Mouse (Mus musculus) thymus, postnatal 36 days (tissue): ENCODE measurements around the gene Hnrnpa0.
A peak's percentile ranks its signal among the peaks of the same experiment; 100 is the strongest.
"Not testable (repeated sequence)": the region's sequence is repeated elsewhere in the genome, so short reads cannot be mapped to it uniquely, and the experiment has no call there.

ENCODE experiments used
- DNase-seq, 2 experiments: peaks; one replicate each; pipeline ENCODE4 v3.0.0; 2022; ENCODE audit warnings: mixed read lengths in 2 of 2

The Hnrnpa0 gene

DNA sequence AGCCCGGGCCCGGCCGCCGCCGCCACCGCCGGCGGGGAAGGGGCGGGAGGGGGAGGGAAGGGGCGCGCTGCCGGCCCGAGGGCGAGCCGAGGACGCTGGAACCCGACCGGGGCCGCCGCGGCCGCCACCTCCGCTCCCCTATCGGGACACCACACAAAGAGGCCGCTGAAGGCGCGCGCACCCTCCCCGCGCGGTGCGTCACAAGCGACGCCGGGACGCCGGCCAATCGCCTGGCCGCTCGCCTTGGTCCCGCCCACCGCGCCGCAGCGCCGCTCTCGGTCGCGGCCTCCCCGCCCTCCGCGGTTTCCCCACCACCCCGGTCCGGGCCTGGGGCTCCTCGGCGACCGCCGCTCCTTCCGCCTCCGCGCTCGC lies at the start of gene Hnrnpa0:
TSS of gene Hnrnpa0 (minus strand) at position 161 of the 372 bp plus-strand sequence.
- peak; percentile 94 to 96 for DNase-seq

GRCm38 (mm10) chr13:58177511-58178208 lies 49.3 kb upstream of the Hnrnpa0 start:
- peak; percentile 89 to 95 for DNase-seq

DNA sequence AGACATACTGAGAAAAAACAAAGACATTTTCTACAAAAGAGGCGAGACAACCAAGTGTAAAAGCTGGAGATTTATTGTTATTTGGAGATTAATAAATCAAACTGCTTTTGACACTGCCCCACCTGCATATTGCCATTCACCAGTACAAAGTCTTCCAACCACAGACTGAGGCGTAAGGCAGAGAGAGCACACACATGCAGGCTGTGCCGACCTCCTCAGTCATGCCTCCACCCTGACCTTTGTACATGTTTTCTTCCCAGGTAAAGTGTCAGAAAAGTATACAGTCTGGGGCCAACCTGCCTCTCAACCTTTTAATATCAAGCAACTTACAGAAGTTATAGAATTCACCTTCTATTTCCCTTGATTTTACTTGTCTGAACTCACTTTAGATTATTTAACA lies 47.7 kb upstream of the Hnrnpa0 start:
- no peak for DNase-seq

DNA sequence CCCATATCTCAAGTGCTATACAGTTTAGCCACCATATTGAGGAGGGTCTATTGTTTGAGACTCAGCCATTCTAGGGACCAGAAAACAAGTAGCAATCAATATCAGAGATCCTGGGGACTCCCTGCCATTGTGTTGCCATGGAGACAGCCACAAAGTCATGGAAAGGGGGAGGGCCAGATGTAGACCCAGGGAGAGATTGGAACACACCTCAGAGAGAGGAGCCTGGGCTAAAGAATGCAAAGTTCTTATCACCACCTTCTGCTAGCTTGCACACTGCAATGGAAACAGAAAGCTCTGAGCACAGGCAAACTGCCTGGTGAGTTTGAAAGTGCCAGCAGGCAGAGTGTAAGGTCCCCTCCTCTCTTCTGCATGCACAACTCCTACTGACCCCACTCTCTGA lies 39.8 kb upstream of the Hnrnpa0 start:
- DNase-seq, result no peak

DNA sequence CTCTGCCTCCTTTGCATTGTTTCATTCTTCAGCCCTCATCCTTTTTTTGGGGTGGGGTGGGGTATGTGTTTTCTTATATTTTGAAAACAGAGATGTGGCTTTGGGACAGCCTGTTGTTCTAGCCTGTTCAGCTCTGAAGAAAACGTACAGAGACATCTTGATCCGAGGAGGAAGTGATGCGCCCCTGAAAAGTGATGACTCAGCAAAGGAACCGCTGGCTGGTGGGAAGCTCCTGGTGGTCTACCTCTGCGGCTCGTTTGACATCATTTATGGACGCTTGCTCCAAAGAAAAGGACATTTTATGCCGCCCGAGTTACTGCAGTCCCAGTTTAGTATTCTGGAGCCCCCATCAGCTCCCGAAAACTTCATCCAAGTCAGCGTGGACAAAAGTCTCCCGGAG lies 35.0 kb upstream of the Hnrnpa0 start:
- no peak for DNase-seq

DNA sequence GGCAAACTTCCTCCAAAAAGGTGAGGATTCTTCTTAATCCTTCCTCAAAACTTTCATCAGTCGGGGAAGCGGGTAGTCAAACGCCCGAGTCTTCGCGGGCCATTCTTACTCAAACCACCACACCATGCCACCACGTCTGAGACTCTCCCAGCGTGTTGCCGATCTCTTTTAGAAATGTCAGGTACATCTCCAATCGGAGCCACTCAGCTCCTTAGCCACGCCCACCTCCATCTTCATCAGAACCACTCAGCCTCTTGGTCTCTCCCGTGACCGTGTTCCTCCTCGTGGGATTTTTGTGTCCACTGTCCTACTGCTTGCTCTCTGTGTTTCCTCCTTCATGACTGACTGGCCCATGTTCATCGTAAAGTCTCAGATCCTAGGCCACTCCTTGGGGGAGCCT lies 32.4 kb upstream of the Hnrnpa0 start:
- no peak for DNase-seq

DNA sequence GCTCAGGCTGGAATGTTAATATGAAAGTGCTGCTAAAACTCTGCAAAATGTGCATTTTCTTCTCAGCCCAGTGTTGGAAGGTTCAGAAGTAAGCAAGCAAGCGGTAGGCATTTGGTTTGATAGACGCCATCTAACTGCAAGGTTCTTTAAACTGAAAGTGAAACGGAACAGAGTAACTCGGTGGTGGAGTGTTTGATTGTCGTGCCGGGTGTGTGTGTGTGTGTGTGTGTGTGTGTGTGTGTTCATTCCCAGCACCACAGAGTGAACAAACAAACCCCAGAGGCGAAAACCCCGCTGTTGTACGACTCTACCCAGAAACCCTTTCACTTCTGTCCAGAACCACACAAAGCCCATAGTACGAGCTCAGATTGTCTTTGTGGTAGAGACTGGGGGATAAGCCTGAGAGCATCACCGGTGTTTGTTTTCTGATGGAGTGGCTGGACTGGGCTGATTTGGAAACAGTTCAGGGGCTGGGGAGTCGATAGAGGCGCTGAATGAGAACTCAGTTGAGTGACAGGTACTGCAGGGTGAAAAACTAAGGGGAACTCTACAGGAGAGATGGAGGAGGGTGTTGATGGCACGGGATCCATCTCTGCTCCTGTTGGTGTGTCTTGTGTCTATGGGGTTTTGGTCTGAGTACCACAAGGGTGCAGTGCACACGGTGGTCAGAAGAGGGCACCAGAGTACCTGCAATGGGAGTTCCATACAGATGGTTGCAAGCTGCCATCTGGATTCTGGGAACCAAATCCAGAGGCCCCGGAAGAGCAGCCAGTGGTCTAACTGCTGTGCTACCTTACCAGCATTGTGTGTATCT lies 29.9 kb upstream of the Hnrnpa0 start:
- peak; percentile 86 to 88 for DNase-seq

DNA sequence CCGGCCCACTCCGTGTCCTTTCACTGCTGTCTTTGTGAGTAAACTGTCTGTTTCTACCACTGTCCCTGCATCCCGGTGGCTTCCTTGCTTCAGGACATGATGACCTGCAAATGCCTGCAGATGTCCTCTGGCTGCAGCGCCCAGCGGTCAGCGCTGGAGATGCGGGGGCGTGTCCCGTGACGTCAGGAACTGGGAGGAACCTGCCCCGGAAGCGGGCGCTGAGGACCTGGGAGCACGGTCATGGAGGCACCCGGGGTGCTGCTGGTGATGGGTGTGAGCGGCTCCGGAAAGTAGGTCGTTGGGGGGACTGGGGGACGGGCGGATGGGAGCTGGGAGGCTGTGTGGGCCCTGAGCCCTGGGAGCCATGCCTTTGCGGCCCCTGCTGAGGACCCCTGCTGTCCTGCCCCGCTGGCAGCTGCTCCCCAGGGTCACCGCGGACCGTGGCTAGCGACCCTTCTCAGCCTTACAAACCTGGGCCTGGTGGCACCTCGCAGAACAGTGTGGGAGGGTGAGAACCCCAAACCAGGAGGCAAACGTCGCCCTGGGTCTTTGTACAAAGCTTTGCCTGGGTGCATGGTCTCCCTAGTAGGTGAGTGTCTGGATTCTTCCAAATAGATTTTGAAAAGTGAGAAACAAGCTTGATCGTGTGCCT lies 29.2 kb upstream of the Hnrnpa0 start, which contains the start of gene Idnk:
TSS of gene Idnk (plus strand) at position 203 of the 652 bp plus-strand sequence.
- peak; percentile 86 to 87 for DNase-seq

DNA sequence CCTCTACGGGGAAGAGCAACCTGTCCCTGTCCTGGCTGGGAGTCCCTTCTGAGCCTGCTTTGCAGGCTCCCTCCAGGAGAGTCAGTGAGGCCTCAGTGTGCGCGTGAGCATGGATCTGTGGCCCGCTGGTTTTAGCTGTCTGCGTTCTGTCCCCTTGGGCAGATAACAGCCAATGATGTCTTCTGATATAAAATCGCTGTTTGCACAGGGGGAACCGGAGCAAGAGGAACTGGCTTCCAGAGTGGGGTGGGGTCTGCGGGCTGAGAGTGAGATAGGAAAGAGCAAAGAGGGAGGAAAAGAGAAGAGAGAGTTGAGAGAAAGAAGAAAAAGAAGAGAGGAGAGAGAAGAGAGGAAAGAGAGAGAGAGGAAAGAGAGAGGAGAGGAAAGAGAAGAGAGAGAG lies 28.7 kb upstream of the Hnrnpa0 start:
- DNase-seq, result peak in 1 of 2 experiments; percentile 10

- peak in 1 of 2 experiments; percentile 19 for DNase-seq
Measured at GRCm38 (mm10) chr13:58156031-58156430, 27.7 kb upstream of the Hnrnpa0 start.

DNA sequence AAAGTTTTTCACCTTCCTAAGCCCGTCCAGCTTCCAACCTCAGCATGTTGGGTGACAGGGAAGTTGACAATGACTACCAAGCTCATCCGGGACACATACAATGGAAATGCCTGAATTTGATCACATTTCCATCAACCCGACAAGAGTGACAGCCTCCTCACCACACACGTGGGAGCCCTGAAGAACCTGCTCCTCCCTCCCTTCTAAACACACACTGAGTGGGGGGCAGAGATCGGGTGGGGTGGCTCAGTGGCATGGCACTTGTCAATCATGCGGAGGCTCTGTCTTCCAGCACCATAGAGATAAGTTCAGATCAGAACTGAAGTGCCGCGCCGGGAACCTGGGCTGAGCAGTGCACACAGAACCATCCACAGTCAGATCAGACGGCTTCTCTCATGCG lies 22.1 kb upstream of the Hnrnpa0 start:
- DNase-seq, result no peak

GRCm38 (mm10) chr13:58149629-58150028 lies 21.3 kb upstream of the Hnrnpa0 start:
- DNase-seq, result no peak

- DNase-seq, result no peak
Measured at GRCm38 (mm10) chr13:58149033-58149558, 20.7 kb upstream of the Hnrnpa0 start.

DNA sequence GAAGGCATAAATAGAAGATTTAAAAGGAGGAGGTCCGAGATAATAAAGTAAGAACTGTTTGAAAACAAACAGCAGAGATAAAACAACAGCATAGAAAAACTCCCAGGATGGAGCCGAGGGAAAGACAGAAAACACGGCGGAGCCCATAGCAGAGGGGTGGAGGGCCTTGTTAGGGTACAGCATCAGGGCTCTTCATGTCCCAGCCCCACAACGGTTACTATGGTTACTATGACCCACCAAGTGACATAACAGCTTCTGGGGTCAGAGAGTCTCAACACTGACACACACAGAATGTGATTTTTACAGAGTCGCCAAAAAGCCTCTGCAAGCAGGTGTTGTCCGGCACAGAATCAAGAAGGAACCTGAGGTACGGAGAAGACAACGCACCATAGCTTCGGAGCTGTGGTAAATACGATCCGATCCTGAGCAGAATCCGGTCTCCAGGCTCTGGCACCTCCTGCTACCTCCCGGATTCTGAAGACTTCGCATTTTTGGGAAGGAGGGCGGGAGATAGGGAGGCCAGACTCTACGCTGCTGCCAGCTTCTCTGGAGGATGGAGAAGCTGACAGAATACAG lies 20.0 kb upstream of the Hnrnpa0 start:
- peak in 1 of 2 experiments; percentile 25 for DNase-seq

- DNase-seq, result no peak
Measured at GRCm38 (mm10) chr13:58147760-58148159, 19.4 kb upstream of the Hnrnpa0 start.

- DNase-seq, result not testable (repeated sequence)
Measured at GRCm38 (mm10) chr13:58146603-58147002, 18.2 kb upstream of the Hnrnpa0 start.

GRCm38 (mm10) chr13:58131692-58132091 lies 3.3 kb upstream of the Hnrnpa0 start:
- no peak for DNase-seq

DNA sequence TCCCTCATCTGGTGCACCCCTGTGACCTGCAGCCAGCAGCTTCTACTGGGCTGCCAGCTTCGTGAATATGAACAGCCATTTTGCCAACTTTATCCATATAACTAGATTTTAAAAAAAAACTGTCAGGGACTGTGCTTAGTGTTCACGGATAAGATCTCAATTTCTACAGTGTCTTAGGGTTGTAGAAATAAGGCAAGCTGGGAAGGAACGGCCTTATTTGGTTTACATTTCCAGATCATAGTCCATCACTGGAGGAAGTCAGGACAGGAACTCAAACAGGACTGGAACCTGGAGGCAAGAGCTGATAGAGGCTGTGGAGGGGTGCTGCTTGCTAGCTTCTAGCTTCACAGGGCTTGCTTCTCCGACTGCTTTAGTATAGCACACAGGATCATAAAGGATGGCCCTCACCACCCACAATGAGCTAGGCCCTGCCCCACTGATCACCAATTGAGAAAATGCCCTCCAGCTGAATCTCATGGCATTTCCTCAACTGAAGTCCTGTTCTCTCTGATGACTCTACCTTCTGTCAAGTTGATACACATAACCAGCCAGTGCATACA lies 1.4 kb upstream of the Hnrnpa0 start:
- no peak for DNase-seq

GRCm38 (mm10) chr13:58128768-58129671 lies 664 bp upstream of the Hnrnpa0 start:
- peak; percentile 92 to 96 for DNase-seq

DNA sequence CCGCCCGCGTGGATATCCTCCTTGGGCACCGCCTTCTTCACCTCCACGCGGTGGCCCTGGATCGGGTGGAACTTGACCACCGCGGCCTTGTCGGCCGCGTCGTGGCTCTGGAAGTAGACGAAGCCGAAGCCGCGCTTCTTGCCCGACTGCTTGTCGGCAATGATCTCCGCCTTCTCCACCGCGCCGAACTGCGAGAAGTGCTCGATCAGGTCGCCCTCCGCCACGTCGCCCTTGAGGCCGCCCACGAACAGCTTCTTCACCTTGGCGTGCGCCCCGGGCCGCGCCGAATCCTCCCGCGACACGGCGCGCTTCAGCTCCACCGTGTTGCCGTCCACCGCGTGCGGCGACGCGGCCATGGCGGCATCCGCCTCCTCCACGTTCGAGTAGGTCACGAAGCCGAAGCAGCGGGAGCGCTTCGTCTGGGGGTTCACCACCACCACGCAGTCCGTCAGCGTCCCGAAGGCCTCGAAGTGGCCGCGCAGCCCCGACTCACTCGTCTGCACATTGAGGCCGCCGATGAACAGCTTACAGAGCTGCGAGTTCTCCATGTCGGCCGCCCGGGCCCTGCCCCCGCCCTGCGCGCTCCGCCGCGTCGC lies 492 bp downstream of the Hnrnpa0 start:
- DNase-seq, result no peak
